Mouse (Mus musculus): ENCODE results near the gene Plekha5. TPM values are rescaled to one million over a fixed set of nuclear protein-coding genes. Genes with fewer than 3 reads are reported as not detected.

The Plekha5 gene
- 4.2 and 5.2 TPM in 2 replicates for polyA plus RNA-seq (2015; fragmentation: Nextera tagmentation; extraction: Ambion mirVana)

- H3K9ac ChIP-seq (replicated peaks), result peak within 1 kb of the TSS; percentile 83
- H3K27me3 ChIP-seq (ENCODE audit: insufficient read depth, low read length), result peaks cover 6% of the 10 kb centered on the region
- no peaks in the 10 kb centered on the region for H3K4me1 ChIP-seq (ENCODE audit: insufficient read depth)
- H3K4me3 ChIP-seq (ENCODE audit: low read depth, low read length), result peak within 1 kb of the TSS; percentile 78
- H3K27ac ChIP-seq (ENCODE audit: low read depth), result peak within 1 kb of the TSS; percentile 94
- DNase-seq (peak; percentile 71), ATAC-seq (peak; percentile 90)
- no peak for TF ChIP-seq CTCF (IDR thresholded peaks at IDR 0.05; ENCODE audit: low read depth)
- no peak for TF ChIP-seq EP300 (IDR thresholded peaks at IDR 0.05; ENCODE audit: low read depth)
- no peaks in the 10 kb centered on the region for H3K36me3 ChIP-seq (replicated peaks; ENCODE audit: insufficient read depth, low read length)
- peak within 1 kb of the TSS; percentile 81 for H3K4me2 ChIP-seq (ENCODE audit: low read depth, low read length)
- no peaks in the 10 kb centered on the region for H3K9me3 ChIP-seq (ENCODE audit: low read length)
- WGBS (ENCODE audit: insufficient replicate concordance), result 0% methylated on average over 26 of the region's 65 CpGs
Observed at GRCm38 (mm10) chr6:140423846-140424200, at the start of gene Plekha5. Gene Plekha5 (plus strand): TSS chr6:140424054.

GRCm38 (mm10) chr6:140375671-140376070 lies 48.2 kb upstream of the Plekha5 start:
- no peak for DNase-seq
- WGBS (ENCODE audit: insufficient replicate concordance), result 69% methylated on average over 4 of the region's 4 CpGs
- no peak overlapping the region for H3K4me3 ChIP-seq (ENCODE audit: low read depth, low read length)
- no peak for ATAC-seq
- H3K9ac ChIP-seq (replicated peaks), result no peak overlapping the region
- no peak overlapping the region for H3K27ac ChIP-seq (ENCODE audit: low read depth)
- no peaks in the 10 kb centered on the region for H3K27me3 ChIP-seq (ENCODE audit: insufficient read depth, low read length)
- no peaks in the 10 kb centered on the region for H3K9me3 ChIP-seq (ENCODE audit: low read length)
- no peak for TF ChIP-seq EP300 (IDR thresholded peaks at IDR 0.05; ENCODE audit: low read depth)
- no peak for TF ChIP-seq CTCF (IDR thresholded peaks at IDR 0.05; ENCODE audit: low read depth)
- no peaks in the 10 kb centered on the region for H3K4me1 ChIP-seq (ENCODE audit: insufficient read depth)
- H3K4me2 ChIP-seq (ENCODE audit: low read depth, low read length), result no peak overlapping the region
- no peaks in the 10 kb centered on the region for H3K36me3 ChIP-seq (replicated peaks; ENCODE audit: insufficient read depth, low read length)

GRCm38 (mm10) chr6:140380588-140380987 lies 43.3 kb upstream of the Plekha5 start:
- no peaks in the 10 kb centered on the region for H3K27me3 ChIP-seq (ENCODE audit: insufficient read depth, low read length)
- H3K36me3 ChIP-seq (replicated peaks; ENCODE audit: insufficient read depth, low read length), result no peaks in the 10 kb centered on the region
- no peak overlapping the region for H3K4me3 ChIP-seq (ENCODE audit: low read depth, low read length)
- no peak overlapping the region for H3K9ac ChIP-seq (replicated peaks)
- H3K27ac ChIP-seq (ENCODE audit: low read depth), result no peak overlapping the region
- DNase-seq (no peak), ATAC-seq (no peak)
- H3K4me1 ChIP-seq (ENCODE audit: insufficient read depth), result no peaks in the 10 kb centered on the region
- WGBS (ENCODE audit: insufficient replicate concordance), result 50% methylated on average over 2 of the region's 2 CpGs
- H3K4me2 ChIP-seq (ENCODE audit: low read depth, low read length), result no peak overlapping the region
- no peaks in the 10 kb centered on the region for H3K9me3 ChIP-seq (ENCODE audit: low read length)
- TF ChIP-seq CTCF (IDR thresholded peaks at IDR 0.05; ENCODE audit: low read depth) (no peak), EP300 (IDR thresholded peaks at IDR 0.05; ENCODE audit: low read depth) (no peak)

GRCm38 (mm10) chr6:140381162-140381561 lies 42.7 kb upstream of the Plekha5 start:
- no peaks in the 10 kb centered on the region for H3K9me3 ChIP-seq (ENCODE audit: low read length)
- H3K27me3 ChIP-seq (ENCODE audit: insufficient read depth, low read length), result no peaks in the 10 kb centered on the region
- H3K4me3 ChIP-seq (ENCODE audit: low read depth, low read length), result no peak overlapping the region
- DNase-seq (no peak), ATAC-seq (no peak)
- H3K36me3 ChIP-seq (replicated peaks; ENCODE audit: insufficient read depth, low read length), result no peaks in the 10 kb centered on the region
- no peak overlapping the region for H3K9ac ChIP-seq (replicated peaks)
- H3K4me1 ChIP-seq (ENCODE audit: insufficient read depth), result no peaks in the 10 kb centered on the region
- H3K4me2 ChIP-seq (ENCODE audit: low read depth, low read length), result no peak overlapping the region
- WGBS (ENCODE audit: insufficient replicate concordance), result 76% methylated on average over 8 of the region's 8 CpGs
- no peak overlapping the region for H3K27ac ChIP-seq (ENCODE audit: low read depth)
- TF ChIP-seq EP300 (IDR thresholded peaks at IDR 0.05; ENCODE audit: low read depth) (no peak), CTCF (IDR thresholded peaks at IDR 0.05; ENCODE audit: low read depth) (no peak)

- ATAC-seq, result no peak
- H3K4me3 ChIP-seq (ENCODE audit: low read depth, low read length), result no peak overlapping the region
- H3K9me3 ChIP-seq (ENCODE audit: low read length), result no peaks in the 10 kb centered on the region
- TF ChIP-seq EP300 (IDR thresholded peaks at IDR 0.05; ENCODE audit: low read depth) (no peak), CTCF (IDR thresholded peaks at IDR 0.05; ENCODE audit: low read depth) (no peak)
- H3K27ac ChIP-seq (ENCODE audit: low read depth), result no peak overlapping the region
- no peaks in the 10 kb centered on the region for H3K4me1 ChIP-seq (ENCODE audit: insufficient read depth)
- no peak overlapping the region for H3K4me2 ChIP-seq (ENCODE audit: low read depth, low read length)
- no peak for DNase-seq
- H3K9ac ChIP-seq (replicated peaks), result no peak overlapping the region
- H3K36me3 ChIP-seq (replicated peaks; ENCODE audit: insufficient read depth, low read length), result no peaks in the 10 kb centered on the region
- H3K27me3 ChIP-seq (ENCODE audit: insufficient read depth, low read length), result no peaks in the 10 kb centered on the region
- WGBS (ENCODE audit: insufficient replicate concordance), result 80% methylated on average over 10 of the region's 10 CpGs
Observed at GRCm38 (mm10) chr6:140383580-140384400, 40.1 kb upstream of the Plekha5 start.

- WGBS (ENCODE audit: insufficient replicate concordance), result 85% methylated on average over 7 of the region's 7 CpGs
- Histone ChIP-seq H3K4me1 (ENCODE audit: insufficient read depth) (no peaks in the 10 kb centered on the region), H3K27me3 (ENCODE audit: insufficient read depth, low read length) (no peaks in the 10 kb centered on the region), H3K36me3 (replicated peaks; ENCODE audit: insufficient read depth, low read length) (no peaks in the 10 kb centered on the region), H3K9ac (replicated peaks) (no peak overlapping the region), H3K9me3 (ENCODE audit: low read length) (no peaks in the 10 kb centered on the region), H3K27ac (ENCODE audit: low read depth) (no peak overlapping the region), H3K4me2 (ENCODE audit: low read depth, low read length) (no peak overlapping the region), H3K4me3 (ENCODE audit: low read depth, low read length) (no peak overlapping the region)
- DNase-seq (no peak), ATAC-seq (no peak)
- TF ChIP-seq EP300 (IDR thresholded peaks at IDR 0.05; ENCODE audit: low read depth) (no peak), CTCF (IDR thresholded peaks at IDR 0.05; ENCODE audit: low read depth) (no peak)
Observed at GRCm38 (mm10) chr6:140396687-140397086, 27.2 kb upstream of the Plekha5 start.

Measured in liver, postnatal 0 days (tissue).